Mouse (Mus musculus) regulatory T cell (primary cell): Measurements from ENCODE around the gene Rif1.
"Not testable (repeated sequence)": the region's sequence is repeated elsewhere in the genome, so short reads cannot be mapped to it uniquely, and the experiment has no call there.

Experiments
- in situ Hi-C: fragments of 300-600 bp; cut with MboI, MseI; formaldehyde crosslinking; loops from one replicate; pipeline ENCODE4 v1.15.1; 2025; ENCODE audit warnings: high pct_unique_total_duplicates

Gene Rif1

GRCm38 (mm10) chr2:52071241-52071991 lies 1.2 kb upstream of the Rif1 start:
- in situ Hi-C loops = no loop called here

- in situ Hi-C loops = no loop called here
Measured at GRCm38 (mm10) chr2:52072065-52072490, 554 bp upstream of the Rif1 start.

DNA sequence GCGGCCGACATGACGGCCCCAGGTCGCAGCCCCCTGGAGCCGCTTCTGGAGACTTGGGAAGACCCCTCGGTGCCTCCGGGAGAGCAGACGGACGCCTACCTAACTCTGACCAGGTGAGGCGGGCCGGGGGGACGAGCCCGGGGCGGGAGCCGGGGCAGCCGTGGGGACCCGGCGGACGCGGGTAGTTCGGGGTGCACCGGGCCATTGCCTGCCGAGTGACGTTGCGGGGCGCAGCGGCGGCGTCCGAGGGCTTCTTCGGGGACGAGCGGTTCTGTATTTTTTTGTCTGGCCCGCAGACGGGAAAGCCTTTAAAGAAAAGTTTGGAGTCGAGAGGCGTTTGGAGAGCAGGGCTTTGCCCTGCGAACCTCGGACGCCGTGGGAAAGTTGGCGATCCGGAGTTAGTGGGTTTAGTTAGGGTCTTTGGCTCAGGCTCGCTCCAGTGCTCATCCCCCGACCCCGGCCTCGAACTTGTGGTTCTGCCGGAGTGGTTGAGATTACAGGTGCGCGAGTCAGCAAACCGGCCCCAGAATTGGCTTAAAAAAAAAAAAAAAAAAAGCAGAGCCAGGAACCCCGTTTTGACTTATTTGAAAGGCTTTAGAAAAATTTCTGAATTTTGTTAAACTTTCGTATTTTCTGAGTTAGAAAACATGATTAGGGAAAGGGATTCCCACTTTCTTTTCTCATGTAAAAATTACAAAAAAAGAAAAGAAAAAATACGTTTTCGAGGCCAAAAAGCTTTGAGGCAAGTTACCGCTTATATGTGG lies 691 bp downstream of the Rif1 start:
- in situ Hi-C loops = no loop called here

DNA sequence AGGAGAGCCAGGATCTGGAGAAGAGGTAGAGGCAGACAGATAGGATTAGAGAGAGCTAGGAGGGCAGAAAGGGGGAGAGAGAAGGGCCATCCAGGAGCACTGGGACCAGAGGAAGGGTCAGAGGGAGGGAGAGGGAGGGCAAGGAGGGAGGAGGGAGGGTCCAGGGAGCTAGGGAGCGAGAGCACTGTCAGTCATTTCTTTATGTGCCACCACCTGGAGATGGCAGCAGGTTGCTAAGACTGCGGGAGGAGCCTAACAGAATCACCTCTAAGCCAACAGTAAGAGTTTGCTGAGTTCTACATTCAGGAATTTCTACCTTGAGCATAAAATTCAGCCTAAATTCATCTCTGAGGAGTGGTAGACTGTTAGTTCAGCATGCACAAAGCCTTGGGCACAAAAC lies 6.0 kb downstream of the Rif1 start:
- in situ Hi-C loops = loop anchor here (5.0 kb wide), 1 partner anchor 34 kb away; no protein-coding TSS in a partner anchor

GRCm38 (mm10) chr2:52084013-52084412 lies 11.4 kb downstream of the Rif1 start:
- in situ Hi-C loops = loop anchor here (10.0 kb wide), 1 partner anchor 1061 kb away; no protein-coding TSS in a partner anchor

- in situ Hi-C loops = loop anchor here (10.0 kb wide), 1 partner anchor 1060 kb away; no protein-coding TSS in a partner anchor
Measured at GRCm38 (mm10) chr2:52084571-52084970, 11.9 kb downstream of the Rif1 start.

- in situ Hi-C loops = loop anchor here (5.0 kb wide), 1 partner anchor 37 kb away; no protein-coding TSS in a partner anchor
Measured at GRCm38 (mm10) chr2:52114086-52114485, 41.5 kb downstream of the Rif1 start.

DNA sequence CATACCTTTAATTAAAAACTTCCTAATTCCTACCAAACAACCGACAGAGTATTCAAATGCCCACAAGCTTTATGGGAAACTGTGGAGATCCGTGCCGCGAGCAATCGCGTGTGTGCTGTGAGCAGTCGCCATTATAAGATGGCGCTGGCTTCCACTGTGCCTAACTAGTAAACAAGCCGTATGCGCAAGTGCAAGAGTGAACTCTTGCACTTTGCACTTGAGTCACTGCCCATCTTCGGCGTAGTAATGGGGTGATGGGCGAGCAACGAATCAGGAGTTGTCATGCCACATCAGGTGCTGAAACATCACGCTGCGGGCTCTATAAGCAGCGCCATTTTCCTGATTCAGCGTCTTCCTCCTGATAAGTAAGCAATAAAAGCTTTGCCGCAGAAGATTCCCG lies 58.7 kb downstream of the Rif1 start:
- in situ Hi-C loops = not testable (repeated sequence)

GRCm38 (mm10) chr2:52133351-52133750 lies 60.7 kb downstream of the Rif1 start:
- in situ Hi-C loops = no loop called here

DNA sequence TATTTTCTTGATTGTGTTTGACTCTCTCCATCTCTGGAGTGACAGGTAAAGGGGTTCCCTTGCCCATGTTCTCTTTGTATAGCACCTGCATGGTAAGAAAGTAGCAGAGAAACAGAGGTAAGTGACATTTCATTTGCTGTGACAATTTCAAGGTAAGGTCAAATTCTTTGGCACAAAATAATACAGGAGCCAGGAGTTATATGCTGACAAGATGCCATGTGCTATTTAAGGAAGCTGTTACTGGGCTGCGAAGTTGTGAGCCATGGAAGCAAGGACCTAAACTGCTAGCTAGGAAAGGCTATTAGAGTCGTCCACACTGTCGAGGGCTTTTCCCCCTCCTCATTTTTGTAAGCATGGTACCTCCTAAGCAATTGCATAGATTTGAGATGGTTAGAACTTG lies 80.4 kb downstream of the Rif1 start:
- in situ Hi-C loops = no loop called here

- in situ Hi-C loops = no loop called here
Measured at GRCm38 (mm10) chr2:52169243-52170005, 96.8 kb downstream of the Rif1 start.
